Mouse (Mus musculus) embryonic fibroblast, embryonic 13.5 days (primary cell): Measurements from ENCODE around the gene Rack1. TPM values are rescaled to one million over a fixed set of nuclear protein-coding genes. Genes with fewer than 3 reads are reported as not detected.
"Not testable (repeated sequence)": the region's sequence is repeated elsewhere in the genome, so short reads cannot be mapped to it uniquely, and the experiment has no call there.

Source experiments
- H3K27ac ChIP-seq: 2 replicates; pipeline ENCODE4 v1.5.1; 2012; ENCODE audit warnings: low read length, control low read depth, inconsistent platforms; ENCODE audit not compliant: insufficient read depth
- H3K4me1 ChIP-seq: 2 replicates; pipeline ENCODE4 v1.6.1; 2011; ENCODE audit warnings: low read length; ENCODE audit not compliant: control insufficient read depth, insufficient read depth
- H3K4me3 ChIP-seq: 2 replicates; pipeline ENCODE4 v1.5.1; 2011; ENCODE audit warnings: mild to moderate bottlenecking, control low read depth, low read length; ENCODE audit not compliant: insufficient read depth
- CTCF ChIP-seq: IDR thresholded peaks from 2 replicates; pipeline ENCODE4 v1.5.1; 2011; ENCODE audit warnings: mild to moderate bottlenecking, control low read depth, low read length, moderate library complexity, borderline replicate concordance; ENCODE audit not compliant: insufficient read depth
- POLR2A ChIP-seq: IDR thresholded peaks from 2 replicates; pipeline ENCODE4 v1.6.1; 2011; ENCODE audit warnings: low read depth, mild to moderate bottlenecking, control low read depth, low read length, moderate library complexity
- polyA plus RNA-seq: library from polyadenylated mRNA; stranded (reverse); fragments of >200 nt; gene quantifications from 2 replicates; pipeline ENCODE4 v1.2.4, GENCODE M21; 2011; ENCODE audit warnings: low read depth; ENCODE audit not compliant: missing spikeins, insufficient read length

Gene Rack1
- polyA plus RNA-seq, 1 experiment: 1,745 TPM

DNA sequence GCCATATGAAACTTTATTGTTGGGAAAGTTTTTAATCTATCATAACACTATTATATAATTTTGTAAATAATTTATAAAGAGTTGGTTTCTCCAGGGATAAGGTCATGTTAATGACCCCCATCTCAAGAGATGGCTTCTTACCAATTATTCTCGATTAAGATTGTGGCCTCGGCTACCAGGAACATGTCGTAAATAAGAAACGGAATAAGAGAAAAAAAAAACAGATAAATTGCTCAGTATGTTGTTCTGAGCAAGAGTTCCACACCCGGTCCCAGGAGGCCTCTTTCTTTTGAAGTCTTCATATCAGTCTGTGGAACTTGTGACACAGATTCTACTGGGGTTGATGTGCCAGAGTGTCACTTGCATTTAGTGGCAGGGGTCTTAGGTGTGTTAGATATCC lies 41.1 kb downstream of the Rack1 start:
- TF ChIP-seq CTCF (no peak), POLR2A (no peak)
- Histone ChIP-seq H3K27ac (no peak overlapping the region), H3K4me3 (no peak overlapping the region), H3K4me1 (0 out of 2 replicates have a peak, but pooled peaks cover 5% of the 10 kb centered on the region)

DNA sequence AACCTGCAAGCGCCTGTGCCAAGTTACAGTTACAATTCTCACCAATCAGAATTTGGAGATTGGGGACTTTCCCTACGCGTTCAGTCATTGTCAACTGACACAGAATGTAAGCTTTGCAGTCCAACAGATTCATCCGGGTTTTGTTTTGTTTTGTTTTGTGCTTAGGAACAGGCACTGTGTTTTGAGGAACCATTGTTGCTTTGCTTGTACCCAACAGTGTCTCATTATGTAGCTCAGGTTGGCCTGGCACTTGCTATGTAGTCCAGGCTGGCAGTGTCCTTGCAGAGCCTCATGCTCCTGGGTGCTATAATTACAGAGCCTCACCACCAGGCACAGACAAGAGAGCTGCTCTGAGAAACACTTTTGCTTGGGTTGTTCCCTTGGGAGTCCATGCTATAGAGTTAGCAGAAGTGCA lies 42.3 kb downstream of the Rack1 start:
- 0 out of 2 replicates have a peak, but pooled peaks cover 5% of the 10 kb centered on the region for H3K4me1 ChIP-seq
- TF ChIP-seq CTCF (no peak), POLR2A (no peak)
- H3K27ac ChIP-seq: no peak overlapping the region
- H3K4me3 ChIP-seq: no peak overlapping the region

- 0 out of 2 replicates have a peak, but pooled peaks cover 5% of the 10 kb centered on the region for H3K4me1 ChIP-seq
- no peak for TF ChIP-seq POLR2A
- no peak for TF ChIP-seq CTCF
- H3K4me3 ChIP-seq: no peak overlapping the region
- no peak overlapping the region for H3K27ac ChIP-seq
These were observed 43.1 kb downstream of the Rack1 start for GRCm38 (mm10) chr11:48843202-48843601.

GRCm38 (mm10) chr11:48844309-48844708 lies 44.2 kb downstream of the Rack1 start:
- Histone ChIP-seq H3K27ac (no peak overlapping the region), H3K4me3 (no peak overlapping the region), H3K4me1 (0 out of 2 replicates have a peak, but pooled peaks cover 5% of the 10 kb centered on the region)
- no peak for TF ChIP-seq POLR2A
- TF ChIP-seq CTCF: no peak

- Histone ChIP-seq H3K4me1 (0 out of 2 replicates have a peak, but pooled peaks cover 5% of the 10 kb centered on the region), H3K4me3 (no peak overlapping the region), H3K27ac (no peak overlapping the region)
- TF ChIP-seq CTCF: no peak
- TF ChIP-seq POLR2A: no peak
These were observed 45.2 kb downstream of the Rack1 start for GRCm38 (mm10) chr11:48845244-48845815.

GRCm38 (mm10) chr11:48846362-48846761 lies 46.2 kb downstream of the Rack1 start:
- not testable (repeated sequence) for H3K27ac ChIP-seq, H3K4me1 ChIP-seq, H3K4me3 ChIP-seq

- TF ChIP-seq POLR2A (no peak), CTCF (no peak)
- H3K4me3 ChIP-seq: no peak overlapping the region
- no peak overlapping the region for H3K27ac ChIP-seq
- H3K4me1 ChIP-seq: 0 out of 2 replicates have a peak, but pooled peaks cover 5% of the 10 kb centered on the region
These were observed 46.7 kb downstream of the Rack1 start for GRCm38 (mm10) chr11:48846881-48847280.

DNA sequence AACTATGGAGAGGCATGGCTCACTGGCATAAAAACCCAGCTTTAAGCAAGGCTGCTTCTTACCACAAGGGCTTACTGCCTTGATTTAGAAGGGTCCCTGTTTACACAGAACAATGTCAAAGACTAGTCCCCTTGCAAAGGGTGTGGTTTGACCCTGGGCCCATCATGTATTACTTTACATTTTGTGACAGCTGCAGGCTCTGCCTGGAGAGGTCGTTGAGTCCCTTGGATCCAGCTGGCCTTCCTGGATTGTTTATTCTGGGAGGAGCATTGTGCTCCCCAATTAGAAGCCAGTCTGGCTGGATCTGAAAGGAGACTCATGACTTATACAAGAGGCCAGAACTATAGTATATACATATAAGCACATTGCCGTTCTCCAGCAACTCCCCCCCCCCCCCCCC lies 50.1 kb downstream of the Rack1 start:
- Histone ChIP-seq H3K27ac (no peak overlapping the region), H3K4me3 (no peak overlapping the region), H3K4me1 (0 out of 2 replicates have a peak, but pooled peaks cover 2% of the 10 kb centered on the region)
- TF ChIP-seq CTCF (no peak), POLR2A (no peak)

GRCm38 (mm10) chr11:48851270-48851995 lies 51.3 kb downstream of the Rack1 start:
- Histone ChIP-seq H3K4me3 (no peak overlapping the region), H3K4me1 (0 out of 2 replicates have a peak, but pooled peaks cover 2% of the 10 kb centered on the region), H3K27ac (no peak overlapping the region)
- no peak for TF ChIP-seq POLR2A
- no peak for TF ChIP-seq CTCF

- 0 out of 2 replicates have a peak, but pooled peaks cover 2% of the 10 kb centered on the region for H3K4me1 ChIP-seq
- H3K4me3 ChIP-seq: no peak overlapping the region
- TF ChIP-seq POLR2A (no peak), CTCF (no peak)
- no peak overlapping the region for H3K27ac ChIP-seq
These were observed 52.1 kb downstream of the Rack1 start for GRCm38 (mm10) chr11:48852190-48852589.
